Mouse (Mus musculus) bone marrow, adult 2 months (tissue): ENCODE results near the gene Gm45808.

Experiments used
- CTCF ChIP-seq: fragments of 200-500 bp; IDR thresholded peaks from 2 replicates; pipeline ENCODE4 v1.5.1; 2011; ENCODE audit warnings: low read length, control low read depth; ENCODE audit not compliant: control insufficient read depth, insufficient read depth
- POLR2A ChIP-seq: fragments of 200-500 bp; IDR thresholded peaks from 2 replicates; pipeline ENCODE4 v1.6.1; 2011; ENCODE audit warnings: low read depth, mild to moderate bottlenecking, control low read depth, low read length, borderline replicate concordance; ENCODE audit not compliant: control insufficient read depth

- TF ChIP-seq CTCF (no peak), POLR2A (no peak)
These were observed 52.8 kb downstream of the Gm45808 start for GRCm38 (mm10) chr7:45433835-45434202.
